Mouse (Mus musculus) right cerebral cortex, adult 18-20 months (tissue): Measurements from ENCODE around the gene Rbpms2.

Experiments used
- DNase-seq: peaks from one replicate; pipeline ENCODE4 v3.0.0; 2022; ENCODE audit warnings: mixed read lengths

Gene Rbpms2

DNA sequence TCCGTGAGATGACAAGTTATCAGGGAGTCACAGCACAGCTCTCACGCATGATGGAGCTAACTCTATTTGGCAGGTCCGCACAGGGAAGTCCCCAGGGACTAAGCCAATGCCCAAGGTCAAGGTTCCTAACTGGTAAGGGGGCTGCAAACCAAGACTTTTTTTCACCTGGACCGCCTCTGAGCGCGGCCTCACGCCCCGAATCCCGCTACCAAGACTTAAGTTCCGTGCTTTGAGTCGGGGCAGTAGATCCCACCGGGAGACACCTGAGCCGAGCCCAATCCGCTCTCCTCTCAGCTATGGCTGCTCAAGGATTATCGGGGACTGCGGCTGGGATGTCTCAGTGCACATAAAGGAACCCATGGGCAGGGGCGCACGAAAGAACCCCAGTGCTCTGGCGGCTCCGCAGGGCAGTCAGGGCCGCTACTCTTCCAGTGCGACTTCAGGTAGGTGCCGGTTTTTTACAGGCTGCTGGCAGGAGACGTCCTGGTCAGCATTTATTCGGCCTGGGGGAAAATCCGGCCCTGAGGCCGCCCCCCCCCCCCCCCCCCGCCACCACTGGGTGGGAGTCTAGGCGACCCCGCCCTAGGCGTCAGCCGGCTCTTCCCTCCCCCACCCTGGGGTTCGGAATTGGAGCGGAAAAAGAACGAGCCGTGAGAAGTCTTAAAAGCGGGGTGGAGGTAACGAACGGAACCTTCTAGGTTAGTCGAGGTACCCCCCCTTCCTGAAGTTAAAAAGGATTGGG, at the start of gene Rbpms2:
TSS of gene Rbpms2 (plus strand) at position 624 of the 742 bp plus-strand sequence.
- no peak for DNase-seq

GRCm38 (mm10) chr9:65579781-65580371, 49.6 kb upstream of the Rbpms2 start, which contains the start of gene Plekho2:
Gene Plekho2, minus strand, starts transcription at chr9:65580040.
- DNase-seq = peak; percentile 89

GRCm38 (mm10) chr9:65580401-65581256, 48.8 kb upstream of the Rbpms2 start:
- peak; percentile 74 for DNase-seq

DNA sequence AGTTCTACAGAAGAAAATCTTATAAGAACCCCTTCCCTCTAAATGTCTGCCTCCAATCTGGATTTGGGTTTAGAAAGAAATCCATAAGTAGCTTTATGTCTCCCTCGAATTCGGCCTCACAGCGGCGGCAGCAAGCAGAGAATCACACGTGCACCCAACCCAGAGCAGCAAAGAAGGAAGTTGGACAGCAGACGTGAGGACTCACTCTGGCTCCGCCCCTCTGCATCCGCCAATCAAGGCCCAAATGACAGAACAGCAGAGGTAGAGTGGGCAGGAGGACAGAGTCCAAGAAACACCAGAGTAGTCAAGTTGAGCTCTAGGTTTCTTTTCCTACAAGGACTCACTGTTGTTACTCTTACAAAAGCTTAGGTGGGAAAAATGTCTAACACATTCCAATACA, 46.4 kb upstream of the Rbpms2 start:
- DNase-seq = no peak

DNA sequence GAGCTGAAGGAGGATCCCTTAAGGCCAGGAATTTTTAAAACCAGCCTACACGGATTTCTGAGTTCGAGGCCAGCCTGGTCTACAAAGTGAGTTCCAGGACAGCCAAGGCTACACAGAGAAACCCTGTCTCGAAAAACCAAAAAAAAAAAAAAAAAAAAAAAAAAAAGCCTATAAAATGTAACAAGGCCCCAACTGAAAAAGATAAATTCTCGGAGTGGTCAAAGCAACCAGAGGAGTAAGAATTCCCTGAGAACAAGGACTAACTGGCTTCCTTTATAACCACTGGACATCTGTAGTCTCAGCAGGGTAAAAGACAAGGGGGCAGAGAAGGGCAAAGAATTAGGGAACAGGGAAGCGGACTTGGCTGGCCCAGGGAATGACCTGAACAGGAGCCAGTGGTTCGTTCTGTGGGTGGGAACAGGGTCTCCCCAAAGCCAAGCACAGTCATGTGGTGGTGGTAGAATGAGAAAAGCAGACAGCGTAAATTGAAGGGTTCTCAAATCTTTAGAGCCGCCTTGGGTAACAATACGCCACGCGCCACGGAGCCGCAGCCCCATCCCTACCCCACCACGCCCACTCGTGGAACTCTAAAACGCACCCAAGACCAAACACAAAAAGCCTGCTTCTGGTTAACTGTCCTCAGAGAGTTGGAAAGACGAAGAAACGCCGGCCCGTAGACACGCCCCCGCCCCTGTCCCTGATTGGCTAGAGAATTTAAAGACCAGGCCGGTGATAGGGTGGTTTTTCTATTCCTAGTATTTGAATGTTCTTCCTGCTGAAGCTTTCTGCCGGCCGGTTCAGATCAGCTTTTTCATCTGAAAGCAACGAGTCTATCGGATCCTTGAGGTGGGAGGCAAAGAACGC, 42.8 kb upstream of the Rbpms2 start, which contains the start of gene Pif1:
TSS of gene Pif1 (plus strand) at position 755 of the 864 bp plus-strand sequence.
- DNase-seq = peak; percentile 59

GRCm38 (mm10) chr9:65587270-65587572, 42.2 kb upstream of the Rbpms2 start:
- no peak for DNase-seq

DNA sequence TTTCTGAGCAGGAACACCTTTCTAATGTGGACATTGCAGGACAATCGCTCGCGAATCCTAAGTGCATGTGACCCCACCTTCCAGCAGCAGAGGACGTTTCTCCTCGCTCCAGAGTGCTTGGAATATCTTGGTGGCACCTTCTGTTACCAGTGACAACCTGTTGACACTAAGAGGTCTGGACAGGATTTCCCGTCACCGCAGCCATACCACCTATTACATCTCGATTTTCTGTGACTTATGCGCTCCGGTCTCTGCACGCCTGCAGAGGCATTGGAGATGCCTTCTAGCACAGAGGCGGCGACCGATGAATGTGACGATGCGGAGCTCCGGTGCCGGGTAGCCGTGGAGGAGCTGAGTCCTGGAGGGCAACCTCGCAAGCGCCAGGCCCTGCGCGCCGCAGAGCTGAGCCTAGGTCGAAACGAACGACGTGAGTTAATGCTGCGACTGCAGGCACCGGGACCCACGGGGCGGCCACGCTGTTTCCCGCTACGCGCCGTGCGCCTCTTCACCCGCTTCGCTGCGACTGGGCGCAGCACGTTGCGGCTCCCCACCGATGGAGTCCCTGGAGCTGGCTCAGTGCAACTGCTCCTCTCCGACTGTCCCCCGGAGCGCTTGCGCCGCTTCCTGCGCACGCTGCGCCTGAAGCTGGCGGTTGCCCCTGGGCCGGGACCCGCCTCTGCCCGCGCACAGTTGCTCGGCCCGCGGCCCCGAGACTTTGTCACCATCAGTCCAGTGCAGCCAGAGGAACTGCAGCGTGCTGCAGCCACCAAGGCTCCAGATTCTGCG, 41.7 kb upstream of the Rbpms2 start:
- DNase-seq = no peak

- no peak for DNase-seq
Observed at GRCm38 (mm10) chr9:65589091-65589490, 40.4 kb upstream of the Rbpms2 start.

GRCm38 (mm10) chr9:65592721-65593120, 36.7 kb upstream of the Rbpms2 start:
- no peak for DNase-seq

DNA sequence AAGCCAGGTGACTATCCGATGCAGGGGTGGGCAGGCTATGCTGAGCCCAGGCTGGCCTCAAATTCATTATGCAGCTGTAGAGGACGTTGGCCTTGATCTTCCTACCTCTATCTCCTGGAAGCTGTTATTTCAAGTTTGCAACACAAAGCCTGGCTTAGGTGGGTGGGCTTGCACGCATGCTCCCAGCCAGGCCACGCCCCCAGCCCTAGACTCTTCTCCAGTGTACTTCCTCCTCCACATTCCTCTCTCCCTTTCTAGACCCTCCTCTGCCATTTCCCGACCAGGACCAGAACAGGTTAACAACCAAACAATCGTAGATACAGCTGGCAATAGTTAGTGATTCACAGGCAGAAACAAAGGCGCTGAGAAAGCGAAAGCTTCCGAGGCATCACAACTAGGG, 35.9 kb upstream of the Rbpms2 start:
- no peak for DNase-seq

DNA sequence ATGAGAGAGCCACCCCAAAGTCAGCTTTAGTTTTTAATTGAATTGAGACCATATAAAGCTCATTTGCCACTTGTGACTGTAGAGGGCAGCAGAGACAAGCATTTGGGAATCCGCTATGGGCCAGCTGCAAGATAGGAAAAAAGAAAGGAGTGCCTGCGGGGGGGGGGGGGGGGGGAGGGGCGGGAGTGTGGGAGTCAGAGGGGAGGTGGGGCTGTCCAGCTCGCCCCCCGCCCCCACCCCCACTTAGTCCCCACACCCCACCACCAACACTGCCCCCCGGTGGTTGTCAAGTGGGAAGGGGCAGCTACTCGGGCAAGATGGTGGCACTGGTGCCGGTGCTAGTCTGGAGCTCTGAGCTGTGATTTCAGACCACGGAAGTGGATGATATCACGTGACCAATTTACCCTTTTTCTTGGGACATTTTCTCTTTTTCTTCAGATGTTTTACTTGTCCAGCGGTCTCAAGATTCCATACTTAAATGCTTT, 30.6 kb upstream of the Rbpms2 start:
- peak; percentile 33 for DNase-seq

- no peak for DNase-seq
Observed at GRCm38 (mm10) chr9:65600951-65601350, 28.5 kb upstream of the Rbpms2 start.

DNA sequence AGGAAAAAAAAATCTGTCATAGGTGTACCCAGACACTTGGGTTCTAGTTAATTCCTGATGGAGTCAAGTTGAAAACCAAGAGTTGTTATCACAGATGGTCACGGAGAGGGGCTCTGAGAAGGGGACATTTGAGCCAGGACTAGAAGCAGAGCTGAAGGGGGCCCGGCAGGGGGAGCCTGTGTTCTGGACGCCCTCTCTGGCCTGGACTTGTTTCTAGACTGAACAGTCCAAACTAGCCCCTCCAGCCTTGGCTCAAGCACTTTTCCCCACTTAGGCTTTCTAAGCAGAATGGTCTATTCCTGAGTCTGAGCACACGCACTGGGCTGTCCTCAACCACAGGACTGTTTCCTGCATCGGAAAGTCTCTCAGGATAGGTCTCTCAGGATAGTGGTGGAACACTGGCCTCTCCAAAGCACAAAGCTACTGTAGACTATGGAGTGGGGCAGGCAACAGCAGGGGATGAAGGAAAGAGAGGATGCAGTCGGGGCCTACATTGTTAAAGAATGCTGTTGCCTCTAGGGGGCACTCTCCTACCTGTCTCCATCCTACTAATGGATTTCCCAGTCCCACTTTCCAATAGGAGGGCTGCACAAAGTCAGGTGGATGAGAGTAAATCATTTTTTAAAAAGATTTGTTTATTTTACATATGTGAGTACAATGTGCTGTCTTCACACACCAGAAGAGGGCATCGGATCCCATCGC, 25.9 kb upstream of the Rbpms2 start:
- DNase-seq = no peak

DNA sequence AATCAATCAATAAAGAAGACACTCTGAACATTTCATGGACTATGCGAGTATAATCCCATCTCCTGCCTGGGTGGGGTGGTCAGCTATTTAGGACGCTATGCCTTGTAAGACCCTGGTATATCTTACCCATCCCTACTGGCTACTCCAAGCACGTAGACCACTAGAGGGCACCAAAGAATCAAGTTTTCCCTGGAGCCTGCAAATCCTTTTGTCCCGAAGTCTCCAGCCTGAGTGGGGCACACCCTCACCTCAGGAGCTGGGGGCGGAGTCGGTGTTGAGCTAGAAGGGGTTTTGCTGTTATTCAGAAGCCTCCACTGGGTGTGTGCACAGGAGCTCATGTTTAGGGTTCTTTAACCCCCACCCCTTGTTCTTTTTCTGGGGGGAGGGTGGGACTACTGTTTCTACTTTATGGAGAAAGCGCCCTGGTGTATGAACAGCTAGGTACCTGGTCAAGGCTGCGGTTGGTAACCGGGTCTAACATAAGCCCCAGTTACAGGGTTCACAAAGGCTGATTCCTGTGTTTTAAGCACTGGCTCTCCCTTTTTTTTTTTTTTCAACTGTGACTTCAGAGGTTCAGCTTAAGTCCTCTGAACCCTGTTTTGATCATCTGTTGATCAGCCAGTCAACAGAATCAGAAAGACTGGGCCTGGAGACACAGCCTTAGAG, 23.8 kb upstream of the Rbpms2 start:
- peak; percentile 32 for DNase-seq

- no peak for DNase-seq
Observed at GRCm38 (mm10) chr9:65606321-65607109, 22.9 kb upstream of the Rbpms2 start.

DNA sequence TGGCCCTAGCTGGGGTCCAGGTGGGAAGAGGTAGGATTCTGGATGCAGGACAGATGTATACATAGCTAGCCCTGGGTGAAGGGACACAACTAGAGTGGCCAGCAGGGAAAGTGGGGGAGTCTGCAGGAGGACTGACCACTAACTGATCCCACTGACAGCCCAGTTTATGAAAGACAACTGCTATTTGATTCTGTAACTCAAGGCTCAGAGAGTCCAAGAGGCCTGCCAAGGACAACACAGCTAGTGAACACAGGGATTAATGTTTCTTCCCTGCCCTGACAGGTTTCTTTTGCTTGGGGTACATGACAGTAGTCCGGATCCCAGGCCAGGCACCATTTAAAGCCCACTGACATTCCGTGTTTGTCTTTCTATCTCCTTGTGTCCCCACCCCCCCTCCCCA, 22.3 kb upstream of the Rbpms2 start:
- no peak for DNase-seq

GRCm38 (mm10) chr9:65611969-65612486, 17.4 kb upstream of the Rbpms2 start:
- DNase-seq = no peak

DNA sequence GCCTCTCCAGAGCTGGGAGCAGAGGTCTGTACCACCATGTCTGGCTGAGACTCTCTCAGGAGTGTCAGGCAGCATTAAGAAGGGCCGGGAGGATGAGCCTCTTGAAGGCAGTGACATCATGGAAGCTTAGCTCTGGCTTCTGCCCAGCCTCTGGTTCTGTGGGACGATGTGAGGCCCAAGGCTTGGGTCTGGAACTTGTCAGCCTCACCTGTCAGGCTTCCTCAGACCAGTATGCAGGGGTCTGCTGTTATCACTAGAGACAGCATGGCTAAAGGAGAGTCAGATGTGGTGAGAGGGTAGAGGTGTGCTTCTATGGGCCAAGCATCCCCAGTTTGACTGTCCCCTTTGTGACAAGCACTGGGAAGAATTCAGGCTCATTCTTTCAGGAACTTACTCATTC, 16.4 kb upstream of the Rbpms2 start:
- no peak for DNase-seq

DNA sequence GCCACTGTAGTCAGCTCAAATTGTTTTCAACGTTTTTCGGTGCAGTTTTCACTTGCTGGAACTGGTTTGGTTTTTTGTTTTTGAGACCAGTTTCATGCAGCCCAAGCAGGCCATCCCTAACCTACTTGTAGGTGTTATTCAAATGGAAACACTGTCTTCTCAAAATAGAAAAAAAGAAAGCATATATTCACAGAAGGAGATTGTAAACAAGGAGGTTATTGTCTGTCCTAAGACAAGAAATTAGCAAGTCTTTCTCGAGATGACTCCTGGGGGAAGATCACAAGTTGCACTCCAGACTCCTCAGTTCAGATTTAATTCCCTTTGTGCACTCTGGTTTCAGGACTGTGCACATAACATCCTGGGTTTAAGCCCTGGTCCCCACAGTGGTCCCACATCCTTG, 10.1 kb upstream of the Rbpms2 start:
- no peak for DNase-seq
